Mouse (Mus musculus) embryonic facial prominence, embryonic 13.5 days (tissue): Measurements from ENCODE around the gene Ttyh2. TPM values are rescaled to one million over a fixed set of nuclear protein-coding genes. Genes with fewer than 3 reads are reported as not detected.
"Not testable (repeated sequence)": the region's sequence is repeated elsewhere in the genome, so short reads cannot be mapped to it uniquely, and the experiment has no call there.

Experiments
- ATAC-seq: fragments of 200-750 bp; cut with Nextera tagmentation; 2 replicates; pipeline ENCODE4 v1.8.0; 2017; ENCODE audit warnings: low read depth; ENCODE audit not compliant: insufficient number of reproducible peaks, insufficient read depth, low FRiP score, low TSS enrichment
- H3K27ac ChIP-seq: fragments of 300-500 bp; sonication (generic); 2 replicates; pipeline ENCODE4 v1.5.1; 2015; ENCODE audit warnings: moderate library complexity, mild to moderate bottlenecking, inconsistent platforms
- H3K27me3 ChIP-seq: fragments of 300-500 bp; sonication (generic); 2 replicates; pipeline ENCODE4 v1.6.1; 2015; ENCODE audit warnings: mild to moderate bottlenecking, inconsistent platforms
- H3K36me3 ChIP-seq: fragments of 300-500 bp; sonication (generic); 2 replicates; pipeline ENCODE4 v1.6.1; 2015; ENCODE audit warnings: mild to moderate bottlenecking, inconsistent platforms
- H3K4me1 ChIP-seq: fragments of 300-500 bp; sonication (generic); 2 replicates; pipeline ENCODE4 v1.6.1; 2015; ENCODE audit warnings: inconsistent platforms
- H3K4me2 ChIP-seq: fragments of 300-500 bp; sonication (generic); 2 replicates; pipeline ENCODE4 v1.6.1; 2015; ENCODE audit warnings: moderate library complexity, mild to moderate bottlenecking, inconsistent platforms
- H3K4me3 ChIP-seq: fragments of 300-500 bp; sonication (generic); 2 replicates; pipeline ENCODE4 v1.5.1; 2015; ENCODE audit warnings: mild to moderate bottlenecking, inconsistent platforms
- H3K9ac ChIP-seq: fragments of 300-500 bp; sonication (generic); 2 replicates; pipeline ENCODE4 v1.6.1; 2015; ENCODE audit warnings: mild to moderate bottlenecking, inconsistent platforms
- H3K9me3 ChIP-seq: fragments of 300-500 bp; sonication (generic); 2 replicates; pipeline ENCODE4 v1.6.1; 2016; ENCODE audit warnings: inconsistent platforms
- WGBS: fragments of 180-500 bp; shearing (Covaris S2); methylation state at CpG from one replicate; pipeline ENCODE4 v1.1.7; 2015; ENCODE audit warnings: mixed read lengths; 5-methylcytosine and 5-hydroxymethylcytosine counted together
- polyA plus RNA-seq: library from polyadenylated mRNA; unstranded; fragments of >200 nt; fragmentation: Nextera tagmentation; extraction: Ambion mirVana; gene quantifications from 2 replicates; pipeline ENCODE4 v1.2.1, GENCODE M21; 2015

Ttyh2 gene
- polyA plus RNA-seq, 1 experiment from 2014 or later: 18.2 TPM

- Histone ChIP-seq H3K27ac (no peak overlapping the region), H3K9me3 (no peaks in the 10 kb centered on the region), H3K36me3 (no peaks in the 10 kb centered on the region), H3K4me1 (no peaks in the 10 kb centered on the region), H3K4me2 (no peak overlapping the region), H3K27me3 (peaks cover 8% of the 10 kb centered on the region), H3K4me3 (no peak overlapping the region), H3K9ac (no peak overlapping the region)
- WGBS: 23% methylated on average over 6 of the region's 6 CpGs
- ATAC-seq: no peak
Measured at GRCm38 (mm10) chr11:114662746-114663362, 12.4 kb upstream of the Ttyh2 start.

DNA sequence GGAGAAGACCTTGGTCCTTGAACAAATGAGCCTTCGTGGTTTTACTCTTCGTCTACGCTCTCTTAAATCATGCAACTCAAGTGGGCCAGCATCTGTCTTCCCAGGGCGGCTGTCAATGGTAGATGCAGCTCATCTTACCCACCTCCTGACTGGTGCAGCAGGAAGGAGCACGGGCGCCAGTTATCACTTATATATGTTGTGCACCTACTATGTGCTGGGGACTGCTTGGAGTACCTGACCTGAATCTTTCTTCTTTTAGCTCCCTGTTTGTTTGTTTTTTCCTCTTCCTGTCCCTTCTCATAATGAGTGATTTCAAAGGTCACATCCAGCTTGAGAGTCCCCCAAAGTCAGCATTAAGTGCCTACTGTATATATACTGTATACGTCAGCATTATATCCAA is 11.1 kb upstream of the Ttyh2 start:
- ATAC-seq: no peak
- no peaks in the 10 kb centered on the region for H3K9me3 ChIP-seq
- no peak overlapping the region for H3K27ac ChIP-seq
- H3K9ac ChIP-seq: no peak overlapping the region
- peaks cover 8% of the 10 kb centered on the region for H3K27me3 ChIP-seq
- no peaks in the 10 kb centered on the region for H3K4me1 ChIP-seq
- no peaks in the 10 kb centered on the region for H3K36me3 ChIP-seq
- H3K4me2 ChIP-seq: no peak overlapping the region
- no peak overlapping the region for H3K4me3 ChIP-seq
- 75% methylated on average over 7 of the region's 7 CpGs for WGBS

GRCm38 (mm10) chr11:114665463-114665862 is 9.8 kb upstream of the Ttyh2 start:
- H3K27me3 ChIP-seq: peaks cover 8% of the 10 kb centered on the region
- no peak overlapping the region for H3K4me3 ChIP-seq
- no peak overlapping the region for H3K9ac ChIP-seq
- WGBS: 79% methylated on average over 2 of the region's 2 CpGs
- peaks cover 10% of the 10 kb centered on the region for H3K4me1 ChIP-seq
- H3K27ac ChIP-seq: no peak overlapping the region
- no peak overlapping the region for H3K4me2 ChIP-seq
- ATAC-seq: no peak
- H3K36me3 ChIP-seq: peaks cover 5% of the 10 kb centered on the region
- H3K9me3 ChIP-seq: no peaks in the 10 kb centered on the region

DNA sequence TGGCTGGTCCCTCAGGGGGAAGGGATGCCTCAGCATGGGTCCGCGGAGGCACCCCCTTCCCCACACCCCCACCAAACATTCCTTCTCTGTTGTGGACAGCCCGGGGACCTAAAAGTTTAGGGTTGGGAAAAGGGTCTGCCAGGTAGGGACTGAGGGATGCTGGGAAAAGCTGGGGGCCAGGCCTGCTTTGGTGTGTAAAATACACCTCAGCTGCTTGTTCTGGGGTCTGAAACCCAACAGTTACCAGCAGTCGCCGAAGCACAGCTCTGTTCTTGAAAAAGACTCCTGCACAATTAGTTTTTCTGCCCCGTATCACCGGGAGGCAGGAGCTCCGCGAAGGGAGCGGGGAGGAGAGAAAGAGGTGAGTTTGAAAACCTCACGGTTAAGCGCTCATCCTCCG is 8.4 kb upstream of the Ttyh2 start:
- 13% methylated on average over 13 of the region's 13 CpGs for WGBS
- peaks cover 13% of the 10 kb centered on the region for H3K4me1 ChIP-seq
- no peaks in the 10 kb centered on the region for H3K9me3 ChIP-seq
- no peak for ATAC-seq
- no peak overlapping the region for H3K4me2 ChIP-seq
- H3K9ac ChIP-seq: no peak overlapping the region
- H3K4me3 ChIP-seq: no peak overlapping the region
- peaks cover 8% of the 10 kb centered on the region for H3K27me3 ChIP-seq
- H3K27ac ChIP-seq: no peak overlapping the region
- H3K36me3 ChIP-seq: peaks cover 18% of the 10 kb centered on the region

DNA sequence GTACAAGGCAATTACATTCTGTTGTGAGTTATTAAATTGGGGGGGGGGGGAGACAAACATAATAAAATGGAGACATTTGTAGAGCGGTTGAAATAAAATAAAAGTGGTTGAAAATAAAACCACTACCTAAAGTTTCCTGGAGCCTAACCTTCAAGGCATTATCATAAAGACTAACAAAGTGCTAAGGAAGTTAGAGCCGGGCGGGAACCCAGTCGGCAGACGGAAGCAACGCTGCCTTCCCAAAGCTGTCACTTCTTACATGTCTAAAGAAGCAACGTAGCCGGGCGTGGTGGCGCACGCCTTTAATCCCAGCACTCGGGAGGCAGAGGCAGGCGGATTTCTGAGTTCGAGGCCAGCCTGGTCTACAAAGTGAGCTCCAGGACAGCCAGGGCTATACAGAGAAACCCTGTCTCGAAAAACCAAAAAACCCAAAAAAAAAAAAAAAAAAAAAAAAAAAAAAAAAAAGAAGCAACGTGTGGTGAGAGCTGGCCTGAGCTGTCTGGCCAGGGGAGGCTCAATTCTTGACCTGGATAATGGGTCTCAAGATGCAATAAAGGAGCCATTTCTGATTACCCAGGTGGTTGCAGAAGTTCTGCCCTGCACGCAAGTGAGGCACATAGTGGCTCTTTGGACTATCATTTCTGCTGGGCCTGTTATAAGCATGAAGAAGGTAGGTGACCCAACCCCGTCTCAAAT is 7.8 kb upstream of the Ttyh2 start:
- Histone ChIP-seq H3K9me3 (no peaks in the 10 kb centered on the region), H3K27ac (no peak overlapping the region), H3K4me2 (no peak overlapping the region), H3K9ac (no peak overlapping the region), H3K27me3 (peaks cover 8% of the 10 kb centered on the region), H3K4me3 (no peak overlapping the region), H3K4me1 (peaks cover 13% of the 10 kb centered on the region), H3K36me3 (peaks cover 24% of the 10 kb centered on the region)
- no peak for ATAC-seq
- 48% methylated on average over 17 of the region's 18 CpGs for whole genome bisulfite sequencing

- WGBS: 27% methylated on average over 11 of the region's 11 CpGs
- not testable (repeated sequence) for ATAC-seq
Measured at GRCm38 (mm10) chr11:114667932-114668285, 7.3 kb upstream of the Ttyh2 start.

DNA sequence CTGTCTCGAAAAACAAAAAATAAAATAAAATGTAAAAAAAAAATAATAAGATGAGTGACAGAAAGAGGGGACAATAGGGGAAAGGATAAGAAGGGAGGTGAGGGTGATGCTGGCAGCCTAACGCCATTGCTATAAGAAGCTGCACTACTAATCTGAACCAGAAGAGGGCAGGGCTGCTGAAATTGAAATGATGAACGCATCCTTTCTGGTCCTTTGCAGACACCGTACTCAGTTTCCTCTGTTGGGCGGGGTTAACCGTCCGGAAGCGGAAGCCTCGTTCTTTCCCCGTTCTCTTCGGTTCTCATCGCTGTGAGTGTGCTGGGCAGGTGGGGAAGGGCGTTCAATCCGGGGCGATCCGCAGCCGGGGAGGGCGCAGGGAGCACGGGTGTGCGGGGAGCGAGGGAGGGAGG is 6.9 kb upstream of the Ttyh2 start, which contains the start of gene Rpl38:
Gene Rpl38 (plus strand): TSS at position 224 of the 410 bp plus-strand sequence.
- Histone ChIP-seq H3K4me3 (peak within 1 kb of the TSS; percentile 94), H3K4me2 (peak within 1 kb of the TSS; percentile 91), H3K9ac (peak within 1 kb of the TSS; percentile 96), H3K4me1 (peaks cover 13% of the 10 kb centered on the region), H3K9me3 (no peaks in the 10 kb centered on the region), H3K27me3 (peaks cover 8% of the 10 kb centered on the region), H3K27ac (peak within 1 kb of the TSS; percentile 94), H3K36me3 (peaks cover 34% of the 10 kb centered on the region)
- WGBS: 0% methylated on average over 15 of the region's 21 CpGs
- ATAC-seq: peak; percentile 78

More at GRCm38 (mm10) chr11:114667932-114668285, 7.3 kb upstream of the Ttyh2 start:
- Histone ChIP-seq H3K4me1 (peaks cover 13% of the 10 kb centered on the region), H3K36me3 (peaks cover 30% of the 10 kb centered on the region)
- H3K9ac ChIP-seq, H3K4me2 ChIP-seq, H3K9me3 ChIP-seq, H3K4me3 ChIP-seq, H3K27ac ChIP-seq, H3K27me3 ChIP-seq: not testable (repeated sequence)

DNA sequence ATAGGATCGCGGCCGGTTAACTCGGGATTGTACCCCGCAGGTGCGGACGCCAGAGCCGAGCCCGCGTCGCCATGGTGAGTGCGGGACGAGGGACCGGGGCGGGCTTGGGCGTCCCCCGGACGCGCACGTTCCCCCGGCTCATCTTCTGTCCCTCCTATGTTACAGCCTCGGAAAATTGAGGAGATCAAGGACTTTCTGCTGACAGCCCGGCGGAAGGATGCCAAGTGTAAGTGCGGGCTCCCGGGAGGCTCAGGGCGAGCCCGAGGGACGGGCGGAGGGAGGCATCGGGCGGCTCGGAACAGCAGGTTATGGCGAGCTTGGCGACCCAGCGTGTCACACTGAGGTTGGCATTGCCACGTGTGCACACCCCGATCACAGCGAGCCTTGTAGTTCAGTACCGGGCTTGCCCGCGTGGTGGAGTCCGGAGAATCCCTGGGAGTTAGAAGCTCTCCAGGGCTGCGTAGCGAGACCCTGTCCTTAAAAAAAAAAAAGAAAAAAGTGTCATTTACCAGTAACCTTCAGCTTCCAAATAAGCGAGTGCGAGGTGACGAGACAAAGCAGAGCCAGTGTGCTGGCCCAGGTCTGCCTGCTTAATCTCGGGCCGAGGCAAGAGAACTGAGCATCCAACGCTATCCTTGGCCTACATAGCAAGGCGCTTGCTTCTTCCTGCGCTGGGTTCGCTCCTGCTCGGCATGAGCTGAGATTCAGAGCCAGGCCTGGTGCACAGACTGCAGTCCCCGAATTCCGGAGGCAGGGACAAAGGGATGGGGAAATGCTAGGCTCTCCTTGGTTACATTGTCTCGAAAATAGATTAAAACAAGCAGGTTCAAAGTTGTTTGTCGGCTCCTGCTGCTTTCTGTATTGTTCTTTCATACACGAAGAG is 6.2 kb upstream of the Ttyh2 start:
- H3K27me3 ChIP-seq: peaks cover 8% of the 10 kb centered on the region
- H3K4me2 ChIP-seq: peak overlapping the region; percentile 91
- peaks cover 40% of the 10 kb centered on the region for H3K36me3 ChIP-seq
- H3K4me1 ChIP-seq: peaks cover 14% of the 10 kb centered on the region
- peak overlapping the region; percentile 94 for H3K4me3 ChIP-seq
- no peaks in the 10 kb centered on the region for H3K9me3 ChIP-seq
- peak; percentile 67 for ATAC-seq
- peak overlapping the region; percentile 96 for H3K9ac ChIP-seq
- peak overlapping the region; percentile 94 for H3K27ac ChIP-seq
- WGBS: under 1% methylated on average over 60 of the region's 60 CpGs

DNA sequence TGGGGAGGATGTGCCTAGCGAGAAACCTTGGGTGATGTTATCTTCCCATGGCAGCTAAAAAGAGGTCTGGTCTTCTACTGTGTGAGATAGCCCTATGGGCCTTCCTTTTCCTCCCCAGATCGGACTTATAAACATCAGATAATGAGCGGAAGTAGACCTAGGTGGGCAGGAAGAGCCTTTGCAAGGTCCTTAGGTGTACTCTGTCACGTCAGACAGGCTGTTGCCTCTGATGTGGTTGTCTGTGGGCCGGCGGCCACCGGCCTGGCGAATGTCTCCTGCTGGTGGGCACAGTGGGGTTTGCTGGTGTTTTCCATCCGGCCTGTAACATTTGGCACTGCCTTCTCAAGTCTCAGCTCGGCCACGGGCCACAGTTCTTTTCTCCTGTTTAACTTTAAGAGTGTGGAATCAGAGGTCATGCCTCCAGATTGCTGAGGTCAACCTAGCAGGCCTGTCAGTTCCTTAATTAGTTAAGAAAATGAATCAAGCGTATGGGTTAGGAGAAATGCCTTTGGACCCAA is 5.5 kb upstream of the Ttyh2 start:
- peak overlapping the region; percentile 94 for H3K4me3 ChIP-seq
- H3K9ac ChIP-seq: peak overlapping the region; percentile 96
- peak overlapping the region; percentile 94 for H3K27ac ChIP-seq
- 14% methylated on average over 12 of the region's 12 CpGs for WGBS
- ATAC-seq: no peak
- no peaks in the 10 kb centered on the region for H3K9me3 ChIP-seq
- peak overlapping the region; percentile 91 for H3K4me2 ChIP-seq
- H3K36me3 ChIP-seq: peaks cover 42% of the 10 kb centered on the region
- H3K27me3 ChIP-seq: peaks cover 8% of the 10 kb centered on the region
- H3K4me1 ChIP-seq: peaks cover 17% of the 10 kb centered on the region

DNA sequence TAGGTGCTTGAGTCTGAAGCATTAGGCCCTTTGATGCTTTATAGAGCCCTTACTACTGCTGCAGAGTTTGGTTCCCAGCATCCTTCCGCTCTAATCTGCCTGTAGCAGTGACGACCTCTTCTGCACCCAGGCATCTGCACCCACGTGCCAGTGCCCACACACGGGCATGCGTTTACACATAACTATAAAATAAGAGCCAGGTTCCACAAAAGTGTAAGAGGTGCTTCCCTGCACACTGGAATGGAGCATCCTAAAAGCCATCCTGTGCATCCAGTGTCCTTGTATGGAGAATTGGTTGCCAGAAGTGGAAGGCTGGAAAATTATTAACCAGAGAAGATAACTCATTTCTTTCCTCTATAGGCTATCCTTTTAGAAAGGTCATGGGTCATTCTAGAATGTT is 4.1 kb upstream of the Ttyh2 start:
- 91% methylated on average over 5 of the region's 5 CpGs for WGBS
- Histone ChIP-seq H3K27me3 (peaks cover 3% of the 10 kb centered on the region; the same call in 1 of the 2 replicates), H3K9me3 (no peaks in the 10 kb centered on the region), H3K4me1 (peaks cover 24% of the 10 kb centered on the region), H3K4me2 (no peak overlapping the region), H3K27ac (no peak overlapping the region; the same call in 1 of the 2 replicates), H3K36me3 (peaks cover 42% of the 10 kb centered on the region), H3K9ac (0 out of 2 replicates have a peak overlapping the region, but pooled peaks have one; percentile 96), H3K4me3 (no peak overlapping the region)
- no peak for ATAC-seq
